In genomic region chr5:122263933-122264905, GRCm38 (mm10) we compare ENCODE assay signal across 8 mouse cellular contexts. TPM values are rescaled to one million over a fixed set of nuclear protein-coding genes. Genes with fewer than 3 reads are reported as not detected.
DNase-seq lines count a peak whose midpoint lies in the region; ATAC-seq and TF ChIP-seq lines count a peak whose summit lies in the region.

TSS of gene Tctn1 (minus strand) at chr5:122264460.

- peak within 1 kb of the TSS; percentile 77 for H3K4me3 ChIP-seq in cortical plate, adult 2 months (ENCODE audit: insufficient read depth, low read length)

- H3K4me1 ChIP-seq in cortical plate, adult 2 months (ENCODE audit: control insufficient read depth, insufficient read depth, low read length): no peaks in the 10 kb centered on the region; the same call in 1 of the 2 replicates

- no peak for TF ChIP-seq CTCF in cortical plate, adult 2 months (IDR thresholded peaks at IDR 0.05; ENCODE audit: extremely low read depth, insufficient read depth, low read length)

- TF ChIP-seq POLR2A in cortical plate, adult 2 months (IDR thresholded peaks at IDR 0.05; ENCODE audit: extremely low read depth, insufficient read depth, low read length): peak; percentile 35; the same call in 1 of the 2 replicates

- peak; percentile 99 for ATAC-seq in activated CD4-positive, CD25-positive, alpha-beta regulatory T cell, adult 4 months
- ATAC-seq in megakaryocyte progenitor cell, adult 5-6 weeks (replicated peaks; ENCODE audit: poor library complexity): peak; percentile 90

- H3K27ac ChIP-seq in cortical plate, adult 2 months (ENCODE audit: insufficient read depth, low read length): no peak within 1 kb of the TSS

- peak; percentile 62 to 82 for DNase-seq in gastrocnemius, adult 8-10 months (ENCODE audit: low spot score in 2 of 2)
- peak; percentile 72 for DNase-seq in hindlimb bud, embryonic 11.5 days (ENCODE audit: extremely low spot score, low read depth, low spot score)
- peak; percentile 51 to 79 for DNase-seq in left cerebral cortex, adult 8-10 months (ENCODE audit: low spot score in 2 of 2)
- DNase-seq in right cerebral cortex, postnatal 14 days: peak; percentile 91
- peak; percentile 65 to 88 for DNase-seq in urinary bladder, postnatal 36 days (ENCODE audit: low spot score in 2 of 2)

RNA-seq across cellular contexts. Expression of gene Tctn1, which starts in this region (rescaled TPM):
- polyA plus RNA-seq in activated CD4-positive, CD25-positive, alpha-beta regulatory T cell, adult 4 months (2017; shearing (Covaris generic)): under 1 TPM; 0.75 to 0.96 TPM
- polyA plus RNA-seq in cortical plate, adult 2 months (2012; rRNA removed): 28.0 and 29.4 TPM in 2 replicates
- total RNA-seq in gastrocnemius, adult 8-10 months (2022): 1 to 10 TPM; 1.4 to 2.1 (median 1.7) TPM
- 10 to 100 TPM; 15.0 to 16.6 (median 15.7) TPM for total RNA-seq in left cerebral cortex, adult 8-10 months (2022)
- total RNA-seq in megakaryocyte progenitor cell, adult 5-6 weeks (2015): 5.1 and 6.5 TPM in 2 replicates
- 3.7 and 5.1 TPM in 2 replicates for total RNA-seq in megakaryocyte progenitor cell, adult 5-6 weeks (2017)

Comparison
In these comparisons a context has a peak if more than half of its experiments do, and no peak if none do; other contexts are left out.
1. RNA of gene Tctn1 (polyA plus RNA-seq): 28.0 to 29.4 TPM in cortical plate, adult 2 months; 0.75 to 0.96 TPM in activated CD4-positive, CD25-positive, alpha-beta regulatory T cell, adult 4 months; every median in the first group is over 10 times any median in the second.
2. Peak in ATAC-seq in activated CD4-positive, CD25-positive, alpha-beta regulatory T cell, adult 4 months; RNA of the gene not detected or under 1 TPM.
3. Peak in every context shown above with its lines, with median percentiles within 50 percentile points of each other: DNase-seq.